Mouse (Mus musculus) left cerebral cortex, adult 18-20 months (tissue): ENCODE data around the gene B3gnt2. TPM values are rescaled to one million over a fixed set of nuclear protein-coding genes. Genes with fewer than 3 reads are reported as not detected.

Experiments
- DNase-seq, 2 experiments: peaks; one replicate each; pipeline ENCODE4 v3.0.0; 2021 to 2022; ENCODE audit warnings: low spot score in 2 of 2, mixed read lengths in 1 of 2
- long read RNA-seq, 2 experiments: library from polyadenylated mRNA; stranded (forward); transcript quantifications; one replicate each; pipeline ENCODE4 v2.0.0; 2021
- total RNA-seq, 2 experiments: library from RNA; stranded (reverse); gene quantifications; 2 replicates each; pipeline ENCODE4 v1.2.3; 2021

B3gnt2 gene
- total RNA-seq = 10 to 100 TPM; 13.5 to 19.3 TPM
- long read RNA-seq, experiment 1, transcript B3gnt2-202 (2 exons, 3,057 nt) = major isoform, 55 of 65 reads
- long read RNA-seq, experiment 1, partial matches to known transcripts = 0 of 65 reads
- long read RNA-seq, experiment 1, other reads (novel, unspliced or antisense) = 7 of 65 reads
- long read RNA-seq, experiment 2, transcript B3gnt2-202 (2 exons, 3,057 nt) = major isoform, 35 of 37 reads
- long read RNA-seq, experiment 2, partial matches to known transcripts = 0 of 37 reads
- long read RNA-seq, experiment 2, other reads (novel, unspliced or antisense) = 1 of 37 reads

DNA sequence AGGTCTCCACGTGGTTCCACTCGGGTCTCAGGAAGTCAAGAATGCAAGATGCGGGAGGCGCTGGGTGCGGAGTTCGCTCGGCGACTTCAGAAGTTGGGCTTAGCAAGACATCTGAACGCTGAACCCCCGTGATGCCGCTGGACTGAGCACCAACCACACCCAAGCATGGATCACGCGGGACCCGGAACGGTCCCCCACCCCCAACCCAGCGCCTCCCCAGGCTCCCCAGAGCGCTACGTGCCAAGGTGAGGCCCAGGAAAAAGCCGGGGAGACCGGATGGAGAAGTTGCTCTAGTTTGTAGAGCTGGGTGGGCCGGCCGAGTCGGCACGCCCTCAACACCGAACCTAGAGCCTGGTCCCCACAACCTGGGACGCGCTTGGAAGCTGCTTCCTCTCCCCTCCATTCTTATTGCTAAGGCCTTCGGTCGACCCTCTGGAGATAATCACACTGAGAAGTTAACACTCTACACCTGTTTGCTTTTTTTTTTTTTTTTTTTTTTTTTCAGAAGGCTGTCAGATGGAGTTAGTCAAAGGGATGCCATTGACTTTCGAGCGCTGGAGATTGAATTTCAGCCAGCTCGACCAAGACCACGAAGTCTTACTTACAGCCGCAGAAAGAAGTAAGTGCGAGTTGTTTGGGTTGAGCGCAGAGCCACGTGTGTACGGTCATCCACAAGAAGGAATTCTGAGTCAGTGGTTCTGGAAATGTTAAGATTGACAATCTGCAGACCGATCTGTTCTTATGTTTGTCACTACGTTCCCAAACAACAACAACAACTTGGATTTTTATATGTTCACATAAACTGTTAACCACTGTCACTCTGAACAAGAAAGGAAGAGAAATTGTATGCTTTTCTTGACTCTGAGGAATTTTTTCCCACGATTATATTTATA, at the start of gene B3gnt2:
Gene B3gnt2 (minus strand): TSS at position 627 of the 893 bp plus-strand sequence.
- DNase-seq = no peak

DNA sequence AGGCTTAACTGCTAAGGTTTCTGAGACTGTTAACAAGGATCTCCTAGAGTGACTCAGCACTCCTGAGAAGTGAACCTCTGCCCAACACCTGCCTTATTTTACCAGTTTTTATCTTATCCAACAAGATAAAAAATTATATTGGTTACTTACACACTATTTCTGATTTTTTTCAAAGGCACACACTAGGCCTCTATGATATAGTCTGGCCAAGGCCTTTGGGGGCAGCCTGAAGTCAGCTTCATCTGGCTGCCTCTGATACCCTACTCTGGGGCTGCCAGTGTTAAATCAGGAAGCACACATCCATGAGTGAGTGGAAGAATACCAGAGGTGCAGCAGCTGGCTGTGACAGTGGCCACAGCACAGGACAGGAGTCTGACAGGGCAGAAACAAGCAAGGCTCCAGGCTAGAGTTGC, 45.7 kb upstream of the B3gnt2 start:
- no peak for DNase-seq

DNA sequence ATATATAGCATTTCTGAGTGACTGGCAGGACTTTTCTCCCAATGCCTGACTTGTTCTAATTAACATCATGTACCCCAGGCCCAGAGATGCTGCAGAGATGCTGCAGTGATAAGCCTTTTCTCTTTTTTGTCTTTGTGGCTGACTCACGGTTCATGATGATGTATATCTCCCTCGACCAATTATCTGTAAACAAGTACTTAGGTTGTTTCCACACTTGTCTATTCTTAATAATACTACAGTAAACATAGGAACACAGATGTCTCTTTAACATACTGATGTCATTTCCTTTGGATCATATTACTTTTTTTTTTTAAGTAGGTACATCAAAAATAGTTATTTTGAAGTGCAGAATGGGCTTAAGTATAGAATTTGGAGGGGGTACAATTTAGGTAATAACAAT, 42.2 kb upstream of the B3gnt2 start:
- DNase-seq = no peak

DNA sequence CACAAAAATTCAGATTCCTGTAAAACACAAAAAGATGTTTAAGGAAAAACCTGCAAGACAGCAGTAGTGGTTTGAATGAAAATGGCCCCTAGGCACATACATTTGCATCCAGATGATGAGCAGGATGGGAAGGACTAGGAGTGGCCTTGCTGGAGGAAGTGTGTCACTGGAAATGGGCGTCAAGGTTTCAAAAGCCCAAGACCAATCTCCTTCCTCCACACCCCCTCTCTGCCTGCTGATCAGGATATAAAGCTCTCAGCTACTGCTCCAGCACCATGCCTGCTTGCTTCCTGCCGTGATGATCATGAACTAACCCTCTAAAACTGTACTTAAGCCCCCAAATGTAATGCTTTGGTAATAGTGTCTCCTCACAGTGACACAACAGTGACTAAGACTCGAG, 39.3 kb upstream of the B3gnt2 start:
- DNase-seq = no peak

DNA sequence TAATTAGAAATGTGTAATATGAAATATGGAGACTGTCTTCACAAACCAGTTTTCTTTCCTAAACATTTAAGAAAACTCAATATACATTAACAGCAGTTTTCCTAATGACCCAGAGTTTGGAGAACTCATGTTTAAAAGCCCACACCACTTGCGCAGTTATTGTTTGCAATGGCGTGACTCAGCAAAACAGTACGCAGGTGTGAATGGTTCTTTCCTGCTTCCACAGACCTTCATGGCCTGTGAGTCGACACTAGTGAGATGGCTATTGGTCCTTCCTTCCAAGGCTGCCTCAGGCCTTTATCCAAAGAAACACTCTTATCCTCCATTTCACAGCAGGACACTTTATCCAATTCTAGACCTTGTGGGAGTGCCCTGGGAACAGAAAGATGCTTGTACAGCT, 36.9 kb upstream of the B3gnt2 start:
- no peak for DNase-seq

DNA sequence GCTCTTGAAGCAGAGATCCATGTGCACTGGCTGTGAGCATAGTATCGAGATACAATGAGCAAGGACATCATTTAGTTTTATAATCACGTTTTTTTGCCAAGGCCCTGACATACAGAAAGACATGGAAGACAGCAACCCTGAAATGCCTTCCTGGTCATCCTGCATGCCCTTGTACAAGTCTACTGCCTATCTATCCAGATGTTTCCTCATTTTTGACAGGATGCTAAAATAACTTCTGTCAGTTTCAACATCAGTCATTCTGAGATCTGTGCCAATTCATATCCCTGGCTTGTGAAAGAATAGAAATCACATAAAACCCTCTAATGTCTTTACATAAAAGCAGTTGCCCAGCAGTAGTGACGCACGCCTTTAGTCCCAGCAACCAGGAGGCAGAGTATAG, 36.4 kb upstream of the B3gnt2 start:
- DNase-seq = no peak

DNA sequence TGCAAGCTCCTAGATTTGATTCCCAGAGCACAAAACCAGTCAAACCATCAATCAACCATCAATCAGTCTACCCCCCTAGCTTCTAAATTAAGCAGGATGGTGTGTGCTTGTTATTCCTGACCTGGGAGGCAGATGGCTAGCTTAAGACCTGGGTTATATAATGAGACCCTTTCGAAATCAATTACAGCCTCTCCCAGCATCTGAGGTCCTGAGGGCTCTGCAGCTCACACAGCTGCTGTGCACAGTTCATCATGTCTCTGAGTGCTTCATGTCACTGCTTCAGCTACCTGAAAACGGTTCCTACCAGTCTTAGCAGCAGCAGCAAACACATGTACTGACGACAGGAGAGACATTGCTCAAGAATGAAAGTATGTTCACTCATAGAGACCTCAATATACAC, 32.3 kb upstream of the B3gnt2 start:
- DNase-seq = no peak

DNA sequence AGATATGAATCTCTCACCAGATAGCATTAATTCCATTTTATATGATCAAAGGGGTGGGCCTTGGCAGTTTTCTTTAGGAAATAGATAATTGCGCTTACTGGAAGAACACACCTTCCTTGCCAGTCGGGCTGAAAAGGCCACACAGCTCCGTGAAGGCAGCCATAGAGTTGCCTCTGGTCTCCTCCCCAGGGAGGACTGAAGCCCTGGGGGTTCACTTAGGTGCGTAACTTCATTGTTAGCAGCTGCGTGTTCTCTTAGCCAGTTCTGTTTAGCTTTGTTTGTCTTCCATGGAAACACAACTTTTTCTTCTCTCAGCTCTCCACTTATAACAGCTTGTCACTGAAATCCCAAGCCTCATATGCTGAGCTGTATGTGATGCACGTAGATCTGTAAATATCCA, 31.7 kb upstream of the B3gnt2 start:
- DNase-seq = no peak

DNA sequence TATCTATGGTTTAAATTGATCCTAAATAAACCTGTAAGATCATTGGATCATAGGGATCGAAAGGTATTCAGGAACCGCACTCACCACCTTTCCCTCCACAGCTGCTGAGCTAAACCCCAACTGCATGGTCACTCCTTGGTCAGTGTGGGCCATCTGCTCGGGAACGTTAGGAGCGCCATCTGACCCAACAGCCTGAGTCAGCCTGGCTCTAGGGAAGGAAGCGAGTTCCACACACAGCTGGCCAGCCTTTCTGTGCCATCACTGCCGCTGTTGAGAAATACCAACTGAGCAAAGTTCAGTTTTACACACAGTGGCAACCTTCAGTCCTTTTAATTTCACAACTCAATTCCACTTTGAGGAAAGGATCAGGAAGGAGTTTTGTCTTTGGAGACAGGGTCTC, 31.1 kb upstream of the B3gnt2 start:
- DNase-seq = no peak

DNA sequence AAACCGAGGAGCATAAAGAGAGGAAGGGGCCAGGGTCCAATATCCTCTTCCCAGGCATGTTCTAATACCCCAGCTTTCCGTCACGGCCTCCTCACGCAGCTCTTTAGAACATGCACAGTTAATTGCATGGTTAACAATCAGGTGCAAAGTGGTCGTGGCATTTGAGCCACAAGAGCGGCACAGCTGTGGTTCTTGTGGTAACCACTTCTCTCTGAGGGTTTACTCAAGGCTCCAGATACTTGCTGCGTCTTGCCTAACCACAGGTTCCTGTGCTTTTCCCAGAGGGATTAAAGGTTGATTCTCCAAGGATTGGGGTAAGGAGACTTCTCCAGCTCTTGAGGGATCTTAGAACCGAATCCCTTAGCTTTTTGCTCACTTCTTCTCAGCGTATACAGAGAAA, 30.5 kb upstream of the B3gnt2 start:
- DNase-seq = no peak

DNA sequence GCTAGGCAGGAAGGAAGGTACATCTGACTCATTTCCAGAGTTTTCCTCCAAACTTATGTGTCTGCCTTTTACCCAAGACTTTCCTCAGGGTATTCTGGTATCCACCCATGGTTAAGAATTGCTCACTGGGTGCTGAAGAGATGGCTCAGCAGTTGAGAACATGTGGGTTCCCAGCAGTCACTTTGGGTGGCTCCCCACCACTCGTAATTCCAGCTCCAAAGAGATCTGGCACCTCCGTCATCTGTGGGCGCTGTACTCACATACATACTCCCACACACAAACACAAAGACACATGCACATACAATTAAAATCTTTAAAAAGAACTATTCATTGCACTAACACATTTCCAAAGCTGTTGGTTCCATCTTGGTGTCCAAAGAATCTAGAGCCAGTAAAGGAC, 28.5 kb upstream of the B3gnt2 start:
- peak; percentile 19 to 53 for DNase-seq

DNA sequence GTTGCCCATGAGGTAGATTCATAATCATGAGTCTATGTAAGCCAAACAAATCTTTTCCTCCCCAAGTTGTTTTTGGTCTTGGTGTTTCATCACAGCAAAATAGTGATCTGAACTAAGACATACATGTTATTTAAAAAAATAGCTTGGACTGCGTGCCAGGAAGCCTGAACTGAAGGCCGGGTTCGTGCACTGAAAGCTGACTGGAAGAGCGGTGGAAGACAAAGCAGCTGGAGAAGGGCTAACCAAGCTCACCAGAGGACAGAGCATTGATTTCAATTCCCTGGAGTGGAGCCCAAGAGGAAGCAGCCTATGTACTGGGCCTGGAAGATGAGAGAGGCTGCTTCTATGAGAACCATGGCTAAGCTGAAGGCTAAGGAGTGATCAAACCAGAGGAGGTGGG, 26.2 kb upstream of the B3gnt2 start:
- DNase-seq = no peak

DNA sequence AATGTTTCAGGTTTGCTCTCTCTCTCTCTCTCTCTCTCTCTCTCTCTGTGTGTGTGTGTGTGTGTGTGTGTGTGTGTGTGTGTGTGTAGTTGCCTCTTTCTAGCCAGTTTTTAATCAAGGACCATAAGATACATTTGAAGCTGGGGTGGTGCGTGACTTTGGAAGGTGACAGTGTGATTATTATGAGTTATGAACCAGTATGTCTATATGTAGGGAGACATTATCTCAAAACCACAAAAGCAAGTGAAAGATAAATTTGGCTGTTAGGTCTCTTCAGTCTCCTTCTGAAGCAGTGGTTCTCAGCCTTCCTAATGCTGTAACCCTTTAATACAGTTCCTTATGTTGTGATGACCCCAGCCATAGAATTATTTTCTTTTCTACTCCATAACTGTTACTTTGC, 24.6 kb upstream of the B3gnt2 start:
- no peak for DNase-seq

DNA sequence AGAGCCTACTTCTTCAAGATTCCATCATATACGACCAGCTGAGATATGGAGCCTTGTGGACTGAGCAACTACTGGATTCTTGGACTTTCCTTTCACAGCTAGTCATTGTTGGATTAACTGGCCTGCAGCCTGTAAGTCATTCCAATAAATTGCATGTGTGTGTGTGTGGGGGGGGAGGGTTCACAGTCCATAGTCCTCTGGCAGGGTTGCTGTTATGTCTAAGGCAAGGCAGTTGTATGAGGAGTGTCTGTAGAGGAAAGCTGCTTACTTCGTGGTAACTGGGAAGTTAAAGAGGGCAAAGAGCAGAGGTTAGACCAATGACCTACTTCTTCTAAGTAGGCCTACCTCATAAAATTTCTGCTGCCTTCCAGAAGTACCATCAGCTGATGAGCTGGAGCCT, 22.9 kb upstream of the B3gnt2 start:
- DNase-seq = no peak

DNA sequence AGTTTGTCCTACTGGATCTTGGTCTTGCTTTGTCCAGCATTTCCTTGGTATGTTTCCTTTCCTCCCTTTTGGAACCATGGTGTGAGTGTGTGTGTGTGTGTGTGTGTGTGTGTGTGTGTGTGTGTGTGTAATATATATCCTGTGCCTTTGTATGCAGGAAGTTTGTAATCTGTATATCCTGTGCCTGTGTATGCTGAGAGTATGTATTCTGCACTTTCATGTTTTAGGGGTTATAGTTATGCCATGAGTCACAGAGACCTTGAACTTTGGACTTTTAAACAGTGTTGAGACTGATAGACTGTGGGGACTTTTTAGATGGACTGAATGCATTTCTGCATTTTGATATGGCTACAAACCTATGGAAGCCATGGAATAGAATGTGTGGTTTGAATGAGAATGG, 22.2 kb upstream of the B3gnt2 start:
- DNase-seq = no peak

DNA sequence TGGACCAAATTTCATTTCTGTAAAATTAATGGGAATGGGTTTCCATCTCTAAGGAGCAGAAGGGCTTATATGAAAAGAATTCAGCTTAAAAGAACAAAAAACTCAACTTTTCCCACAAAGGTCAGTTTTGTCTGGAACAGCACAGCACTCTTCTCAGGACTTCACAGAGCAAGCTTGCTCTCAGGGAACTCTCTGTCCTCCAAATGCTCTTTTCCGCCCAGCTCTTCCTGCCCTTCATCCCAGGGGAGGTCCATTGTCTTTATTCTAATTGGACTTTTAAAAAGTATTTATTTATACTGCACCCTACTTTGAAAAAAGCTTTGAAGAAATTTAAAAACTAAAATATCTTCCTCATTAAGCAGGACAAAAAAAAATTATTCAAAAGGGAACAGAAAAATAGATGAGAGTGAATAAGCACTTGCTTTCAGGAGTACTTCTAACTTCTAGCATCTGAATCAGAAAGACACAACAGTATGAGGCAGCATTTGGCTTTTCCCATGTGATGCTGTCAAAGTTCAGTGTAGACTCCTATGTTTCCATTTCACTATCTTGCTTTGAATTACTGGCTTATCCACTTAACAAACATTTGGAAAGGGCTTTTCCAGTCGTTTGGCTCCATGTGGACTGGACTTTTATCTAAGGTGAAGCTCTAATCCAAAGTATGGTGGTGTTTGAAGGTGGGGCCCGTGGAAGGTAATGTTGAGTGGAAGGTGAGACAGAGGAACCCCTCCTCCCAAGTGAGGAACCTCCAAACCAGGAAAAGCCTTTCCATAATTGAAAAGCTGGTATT, 19.8 kb upstream of the B3gnt2 start:
- no peak for DNase-seq

DNA sequence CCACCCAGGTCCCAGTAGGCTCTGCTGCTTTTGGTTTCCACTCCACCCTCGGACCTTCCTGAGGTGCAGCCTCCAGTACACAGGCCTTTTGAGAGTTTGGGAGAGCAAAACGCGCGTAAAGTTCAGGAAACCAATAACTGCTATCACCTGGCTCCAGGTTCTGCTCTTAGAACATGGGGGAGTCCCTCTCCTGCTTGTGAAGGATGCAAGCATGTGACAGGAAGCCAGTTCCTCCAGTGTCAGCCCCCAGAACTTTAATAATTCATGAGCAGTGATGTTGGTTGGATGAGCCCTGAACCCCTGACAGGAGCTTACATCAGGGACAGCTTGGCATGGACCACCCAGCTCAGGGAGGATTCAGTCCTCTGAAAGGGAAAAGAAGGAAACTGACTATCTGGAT, 18.9 kb upstream of the B3gnt2 start:
- DNase-seq = no peak

DNA sequence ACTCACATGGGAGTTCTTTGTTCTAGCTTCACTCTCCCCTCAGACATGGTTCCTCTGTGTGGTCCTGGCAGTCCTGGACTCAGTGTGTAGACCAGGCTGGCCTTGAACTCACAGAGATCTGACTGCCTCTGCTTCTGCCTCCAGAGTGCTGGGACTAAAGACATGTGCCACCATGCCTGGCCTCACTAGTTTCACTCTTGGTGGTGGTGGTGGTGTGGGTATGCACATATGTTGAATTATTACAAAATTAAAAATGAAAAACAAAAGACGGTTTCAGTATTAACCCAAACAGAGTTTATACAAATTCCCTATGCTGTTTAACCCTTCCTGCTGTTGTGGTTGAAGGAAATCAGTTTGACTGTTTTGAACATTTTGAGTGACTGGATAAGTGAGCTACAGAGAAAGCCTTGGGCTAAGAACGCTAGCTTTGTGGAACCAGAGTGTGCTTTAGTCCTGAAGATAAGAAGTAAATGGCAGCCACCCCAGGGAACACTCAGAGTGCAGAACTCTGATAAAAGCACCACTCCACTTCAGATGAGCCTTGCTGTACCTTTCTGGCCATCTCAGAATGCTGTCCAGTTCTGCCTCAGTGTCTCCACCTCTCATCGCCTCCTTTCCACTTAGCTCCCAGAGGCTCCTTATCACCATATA, 16.0 kb upstream of the B3gnt2 start:
- no peak for DNase-seq

DNA sequence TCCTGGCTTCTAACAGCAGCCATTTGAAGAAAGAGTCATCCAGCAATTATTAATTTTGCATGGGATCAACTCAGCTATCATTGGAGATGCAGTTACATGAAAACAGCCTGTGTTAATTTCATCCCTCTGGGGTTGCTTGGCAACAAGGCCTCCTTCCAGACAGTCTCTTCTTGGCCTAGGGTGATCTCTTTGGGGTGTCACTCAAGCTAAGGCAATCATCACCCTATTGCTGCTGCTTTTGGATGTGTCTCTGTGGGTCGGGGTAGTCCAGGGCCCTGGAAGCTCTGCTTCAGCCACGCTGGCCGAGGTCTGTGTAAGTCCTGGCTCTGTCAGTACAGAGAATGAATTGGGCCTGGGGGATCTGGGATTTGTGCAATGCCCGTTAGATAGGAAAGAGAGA, 14.5 kb upstream of the B3gnt2 start:
- no peak for DNase-seq

DNA sequence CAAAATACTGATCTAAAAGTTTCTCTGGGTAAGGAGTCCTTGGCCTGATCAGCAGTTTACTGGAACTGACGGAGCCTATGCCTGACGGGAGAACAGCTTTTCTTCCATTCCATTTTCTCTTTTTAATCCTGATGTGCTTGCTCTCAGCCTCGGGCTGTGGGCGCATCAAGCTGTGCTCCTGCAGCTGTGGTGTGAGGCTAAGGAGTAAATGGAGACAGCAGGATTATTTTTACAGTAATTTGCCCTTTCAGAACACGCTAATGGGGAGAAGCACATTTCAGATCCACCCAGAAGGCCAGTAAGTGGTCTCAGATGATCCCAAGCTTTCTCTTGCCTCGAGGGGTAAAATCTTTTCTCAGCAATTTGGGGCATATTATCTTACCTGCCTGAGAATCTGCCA, 14.0 kb upstream of the B3gnt2 start:
- DNase-seq = no peak

DNA sequence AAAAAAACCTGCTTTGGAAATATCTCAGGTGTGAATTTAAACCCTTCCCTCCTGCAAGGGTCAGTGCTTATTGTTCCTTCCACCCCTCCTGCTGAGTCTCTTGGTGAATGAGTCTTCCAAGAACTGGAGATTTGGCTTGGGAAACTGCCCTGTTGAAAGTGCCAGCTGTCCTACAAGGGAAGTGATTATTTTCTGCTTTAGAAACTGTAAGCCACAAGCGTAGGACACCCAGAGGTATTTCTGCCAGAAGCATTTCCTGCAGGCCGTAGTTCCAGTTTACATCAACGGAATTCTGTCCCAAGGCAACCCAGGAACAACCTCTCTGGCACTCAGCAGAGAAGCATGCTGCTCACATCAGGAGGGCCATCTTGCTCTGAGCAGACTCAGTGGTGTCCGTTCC, 12.6 kb upstream of the B3gnt2 start:
- no peak for DNase-seq
